Mouse (Mus musculus): ENCODE measurements around the gene Lhx6.

Gene Lhx6

GRCm38 (mm10) chr2:36035413-36036081 lies 69.7 kb downstream of the Lhx6 start:
- no peak for DNase-seq (ENCODE audit: low spot score)

GRCm38 (mm10) chr2:36034898-36035297 lies 70.3 kb downstream of the Lhx6 start:
- DNase-seq (ENCODE audit: low spot score), result no peak

- DNase-seq (ENCODE audit: low spot score), result no peak
Observed at GRCm38 (mm10) chr2:36033966-36034365, 71.2 kb downstream of the Lhx6 start.

GRCm38 (mm10) chr2:36032884-36033283 lies 72.3 kb downstream of the Lhx6 start:
- DNase-seq (ENCODE audit: low spot score), result no peak
